Mouse (Mus musculus) left cerebral cortex, adult 18-20 months (tissue): ENCODE measurements around the gene Hmg20a. TPM values are rescaled to one million over a fixed set of nuclear protein-coding genes. Genes with fewer than 3 reads are reported as not detected.

Experiments used
- DNase-seq, 2 experiments: peaks; one replicate each; pipeline ENCODE4 v3.0.0; 2021 to 2022; ENCODE audit warnings: low spot score in 2 of 2, mixed read lengths in 1 of 2
- total RNA-seq, 2 experiments: library from RNA; stranded (reverse); gene quantifications; 2 replicates each; pipeline ENCODE4 v1.2.3; 2021

Gene Hmg20a
- total RNA-seq, 2 experiments from 2014 or later: 69.8 to 70.7 TPM

GRCm38 (mm10) chr9:56495088-56495487, 76.7 kb downstream of the Hmg20a start:
- DNase-seq: no peak

- no peak for DNase-seq
Measured at GRCm38 (mm10) chr9:56495795-56496232, 77.4 kb downstream of the Hmg20a start.

- no peak for DNase-seq
Measured at GRCm38 (mm10) chr9:56496567-56496966, 78.2 kb downstream of the Hmg20a start.

GRCm38 (mm10) chr9:56497181-56497864, 78.9 kb downstream of the Hmg20a start:
- no peak for DNase-seq

GRCm38 (mm10) chr9:56499324-56500067, 81.1 kb downstream of the Hmg20a start:
- no peak for DNase-seq

GRCm38 (mm10) chr9:56500893-56501590, 82.6 kb downstream of the Hmg20a start:
- DNase-seq: no peak

GRCm38 (mm10) chr9:56501721-56502542, 83.5 kb downstream of the Hmg20a start:
- no peak for DNase-seq

- DNase-seq: no peak
Measured at GRCm38 (mm10) chr9:56502543-56502971, 84.1 kb downstream of the Hmg20a start.

GRCm38 (mm10) chr9:56503621-56504500, 85.5 kb downstream of the Hmg20a start:
- DNase-seq: no peak

GRCm38 (mm10) chr9:56504511-56504910, 86.1 kb downstream of the Hmg20a start:
- no peak for DNase-seq

- no peak for DNase-seq
Measured at GRCm38 (mm10) chr9:56505083-56505792, 86.8 kb downstream of the Hmg20a start.

- DNase-seq: peak; percentile 90 to 91
Measured at GRCm38 (mm10) chr9:56505793-56506755, 87.7 kb downstream of the Hmg20a start.

- peak in 1 of 2 experiments; percentile 28 for DNase-seq
Measured at GRCm38 (mm10) chr9:56506931-56507681, 88.7 kb downstream of the Hmg20a start.

GRCm38 (mm10) chr9:56507682-56508061, 89.3 kb downstream of the Hmg20a start:
- no peak for DNase-seq

- no peak for DNase-seq
Measured at GRCm38 (mm10) chr9:56508835-56509451, 90.5 kb downstream of the Hmg20a start.

GRCm38 (mm10) chr9:56510281-56510680, 91.9 kb downstream of the Hmg20a start:
- DNase-seq: no peak

- no peak for DNase-seq
Measured at GRCm38 (mm10) chr9:56512486-56512885, 94.1 kb downstream of the Hmg20a start.
